Mouse (Mus musculus) forebrain, embryonic 16.5 days (tissue): ENCODE measurements at regions not wholly inside any gene's neighbourhood (a gene's known extent, or its start where the extent isn't known, plus 50 kb on each side); places are given as distances from the start of the nearest gene placed in this dataset.

Experiments used
- ATAC-seq: fragments of 200-750 bp; cut with Nextera tagmentation; 2 replicates; pipeline ENCODE4 v1.8.0; 2017; ENCODE audit warnings: mild to moderate bottlenecking, moderate library complexity
- H3K27ac ChIP-seq: fragments of 300-500 bp; sonication (generic); 2 replicates; pipeline ENCODE4 v1.5.1; 2014; ENCODE audit warnings: low read length, control low read depth
- H3K27me3 ChIP-seq: fragments of 300-500 bp; sonication (generic); replicated peaks from 2 replicates; pipeline ENCODE4 v1.6.1; 2014; ENCODE audit warnings: low read length; ENCODE audit not compliant: control insufficient read depth, insufficient read depth
- H3K36me3 ChIP-seq: fragments of 300-500 bp; sonication (generic); 2 replicates; pipeline ENCODE4 v1.6.1; 2014; ENCODE audit not compliant: control insufficient read depth, insufficient read depth
- H3K4me1 ChIP-seq: fragments of 300-500 bp; sonication (generic); replicated peaks from 2 replicates; pipeline ENCODE4 v1.6.1; 2014; ENCODE audit warnings: low read length; ENCODE audit not compliant: control insufficient read depth, insufficient read depth
- H3K4me2 ChIP-seq: fragments of 300-500 bp; sonication (generic); 2 replicates; pipeline ENCODE4 v1.6.1; 2014; ENCODE audit warnings: mild to moderate bottlenecking, low read length, control low read depth
- H3K4me3 ChIP-seq: fragments of 300-500 bp; sonication (generic); replicated peaks from 2 replicates; pipeline ENCODE4 v1.5.1; 2014; ENCODE audit warnings: mild to moderate bottlenecking, low read length, control low read depth
- H3K9ac ChIP-seq: fragments of 300-500 bp; sonication (generic); replicated peaks from 2 replicates; pipeline ENCODE4 v1.6.1; 2014; ENCODE audit warnings: low read depth, low read length, control low read depth
- H3K9me3 ChIP-seq: fragments of 300-500 bp; sonication (generic); 2 replicates; pipeline ENCODE4 v1.6.1; 2016; ENCODE audit warnings: low read length; ENCODE audit not compliant: control insufficient read depth
- WGBS: fragments of 180-500 bp; shearing (Covaris S2); extraction: QIAGEN DNeasy Blood & Tissue Kit; methylation state at CpG from one replicate; pipeline ENCODE4 v1.1.7; 2014; 5-methylcytosine and 5-hydroxymethylcytosine counted together

DNA sequence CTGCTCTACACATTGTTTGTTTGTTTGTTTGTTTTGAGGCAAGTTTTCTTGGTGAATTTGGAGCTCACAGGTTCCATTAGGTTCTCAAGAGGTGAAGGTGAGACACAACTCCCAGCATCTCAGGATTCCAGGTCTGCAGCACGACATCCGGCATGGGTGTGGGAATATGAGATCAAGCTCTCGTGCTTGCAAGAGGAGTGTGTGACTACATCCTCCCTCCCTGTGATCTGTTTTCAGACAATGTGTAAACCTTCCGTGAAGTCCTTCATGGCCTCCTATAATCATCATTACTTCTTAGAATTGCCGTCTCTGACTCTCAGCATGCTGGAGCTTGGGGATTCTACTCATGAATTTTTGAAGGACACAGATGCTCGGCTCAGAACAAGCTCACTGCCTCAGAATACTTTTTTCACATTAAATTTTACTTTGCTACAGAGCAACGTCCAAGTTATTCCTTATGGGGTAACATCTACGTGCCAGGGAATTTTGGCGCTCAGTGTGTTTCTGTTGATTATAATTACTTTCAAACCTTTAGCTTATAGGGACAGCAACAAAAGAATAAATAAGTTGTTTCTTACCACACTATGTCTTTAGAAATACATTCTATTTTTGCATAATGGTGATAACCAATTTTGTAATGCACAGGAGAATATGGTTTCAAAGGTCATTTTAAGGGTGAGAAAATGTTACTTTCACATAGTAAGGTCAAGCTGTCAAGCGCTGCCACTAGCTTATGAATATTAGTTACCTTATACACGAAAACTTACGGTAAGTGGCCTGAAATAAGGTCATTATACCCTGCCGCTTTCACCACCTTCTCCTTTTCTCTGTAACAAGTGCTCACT is 220.6 kb downstream of the Spry2 start:
- H3K9me3 ChIP-seq = no peaks in the 10 kb centered on the region
- H3K27ac ChIP-seq = no peak overlapping the region
- no peaks in the 10 kb centered on the region for H3K27me3 ChIP-seq
- no peaks in the 10 kb centered on the region for H3K36me3 ChIP-seq
- H3K4me1 ChIP-seq = peaks cover 12% of the 10 kb centered on the region
- no peak overlapping the region for H3K4me2 ChIP-seq
- WGBS = 13% methylated on average over 13 of the region's 13 CpGs
- ATAC-seq = peak; percentile 65
- H3K9ac ChIP-seq = no peak overlapping the region
- no peak overlapping the region for H3K4me3 ChIP-seq

DNA sequence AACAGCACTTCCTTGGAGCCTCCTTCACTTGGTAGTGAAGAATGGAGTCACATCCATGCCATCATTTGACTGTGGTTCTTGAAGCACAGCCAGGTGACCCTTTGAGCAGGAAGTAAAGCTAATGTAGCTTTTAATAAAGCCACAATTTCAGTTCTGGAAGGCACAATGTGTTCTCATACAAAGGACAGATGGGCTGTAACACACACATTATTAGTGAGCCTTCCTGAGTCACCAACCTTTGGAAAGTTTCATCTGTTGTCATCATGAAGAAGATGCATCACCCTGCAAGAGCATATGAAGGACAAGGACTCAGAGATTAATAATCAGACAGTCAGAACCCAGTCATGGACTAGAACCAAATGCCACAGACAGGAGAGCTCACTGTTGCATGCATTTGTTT is 221.6 kb downstream of the Spry2 start:
- H3K27me3 ChIP-seq = no peaks in the 10 kb centered on the region
- H3K27ac ChIP-seq = no peak overlapping the region
- H3K9ac ChIP-seq = no peak overlapping the region
- H3K4me3 ChIP-seq = no peak overlapping the region
- no peaks in the 10 kb centered on the region for H3K36me3 ChIP-seq
- no peak overlapping the region for H3K4me2 ChIP-seq
- no peaks in the 10 kb centered on the region for H3K9me3 ChIP-seq
- no peak for ATAC-seq
- peaks cover 12% of the 10 kb centered on the region for H3K4me1 ChIP-seq

DNA sequence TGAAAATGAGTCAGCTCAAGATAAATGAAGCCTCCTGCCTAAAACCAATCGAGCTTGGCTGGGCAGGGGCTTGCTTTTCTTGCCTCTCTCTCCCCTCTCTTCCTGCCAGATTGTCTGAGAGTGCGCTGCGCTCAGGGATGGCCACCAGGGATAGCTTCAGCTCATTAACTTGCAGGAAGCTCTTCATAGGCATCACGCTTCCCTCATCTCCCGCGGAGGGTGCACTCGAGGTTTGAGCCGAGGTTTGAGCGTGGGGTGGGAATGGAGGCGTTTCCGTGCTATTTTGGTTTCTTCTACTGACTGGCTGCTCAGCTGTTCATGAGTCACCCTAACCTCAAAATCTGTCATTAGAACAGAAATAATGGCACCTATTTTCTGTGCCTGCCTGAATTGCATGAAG is 227.7 kb downstream of the Spry2 start:
- WGBS = 38% methylated on average over 11 of the region's 11 CpGs
- Histone ChIP-seq H3K27me3 (no peaks in the 10 kb centered on the region), H3K4me1 (peaks cover 17% of the 10 kb centered on the region), H3K4me2 (no peak overlapping the region), H3K36me3 (no peaks in the 10 kb centered on the region), H3K4me3 (no peak overlapping the region), H3K27ac (no peak overlapping the region), H3K9me3 (no peaks in the 10 kb centered on the region), H3K9ac (no peak overlapping the region)
- ATAC-seq = peak; percentile 46; the same call in 1 of the 2 replicates

DNA sequence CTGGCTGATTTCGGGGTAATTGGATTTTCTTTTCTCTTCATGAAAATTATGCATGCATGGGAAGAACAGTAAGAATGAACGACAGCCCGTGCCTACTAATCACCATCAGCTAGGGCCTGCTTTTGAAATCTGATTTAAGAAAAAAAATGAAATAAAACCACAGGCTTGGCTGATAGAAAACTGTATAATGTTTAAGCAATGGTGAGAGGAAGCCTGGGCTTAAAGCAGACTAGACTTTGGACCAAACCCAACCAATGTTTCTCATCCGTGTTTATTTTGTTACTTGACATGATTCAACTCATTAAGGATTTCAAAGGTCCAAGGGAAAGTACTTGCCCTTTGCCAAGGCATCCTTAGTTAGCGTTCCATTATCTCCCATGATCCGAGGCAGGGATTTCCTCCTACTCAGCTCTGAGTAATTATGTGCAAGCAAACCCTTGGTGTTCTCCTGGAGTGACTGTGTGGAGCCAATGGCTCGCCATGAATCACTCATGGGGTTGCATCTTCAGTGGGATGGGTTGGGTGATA is 231.9 kb downstream of the Spry2 start:
- Histone ChIP-seq H3K4me1 (peaks cover 17% of the 10 kb centered on the region), H3K27ac (peak overlapping the region; percentile 66), H3K9ac (no peak overlapping the region), H3K9me3 (no peaks in the 10 kb centered on the region), H3K4me3 (no peak overlapping the region), H3K36me3 (no peaks in the 10 kb centered on the region), H3K27me3 (no peaks in the 10 kb centered on the region), H3K4me2 (peak overlapping the region; percentile 20)
- ATAC-seq = peak; percentile 81
- WGBS = 12% methylated on average over 7 of the region's 7 CpGs

DNA sequence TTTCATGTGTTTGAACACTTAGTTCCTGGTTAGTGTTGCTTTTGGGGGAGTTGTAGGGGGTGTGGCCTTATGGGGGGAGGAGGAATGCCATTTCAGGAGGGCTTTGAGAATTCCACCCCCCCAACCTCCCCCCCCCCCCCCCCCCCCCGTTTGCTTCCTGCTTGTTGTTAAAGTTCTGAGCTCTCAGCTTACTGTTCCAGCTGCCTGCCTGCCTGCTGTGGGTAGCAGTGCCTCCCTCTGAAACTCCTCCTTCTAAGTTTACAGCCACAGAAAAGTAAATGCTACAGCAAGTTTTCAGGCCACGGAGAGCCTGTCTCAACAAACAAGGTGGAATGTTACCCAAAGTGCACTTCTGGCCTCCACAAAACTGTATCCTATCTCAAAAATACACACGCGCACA is 233.1 kb downstream of the Spry2 start:
- H3K9ac ChIP-seq = no peak overlapping the region
- no peak overlapping the region for H3K4me3 ChIP-seq
- WGBS = 84% methylated on average over 3 of the region's 4 CpGs
- H3K9me3 ChIP-seq = no peaks in the 10 kb centered on the region
- no peaks in the 10 kb centered on the region for H3K27me3 ChIP-seq
- no peak for ATAC-seq
- H3K4me2 ChIP-seq = no peak overlapping the region
- no peaks in the 10 kb centered on the region for H3K36me3 ChIP-seq
- H3K4me1 ChIP-seq = peaks cover 13% of the 10 kb centered on the region
- H3K27ac ChIP-seq = no peak overlapping the region

DNA sequence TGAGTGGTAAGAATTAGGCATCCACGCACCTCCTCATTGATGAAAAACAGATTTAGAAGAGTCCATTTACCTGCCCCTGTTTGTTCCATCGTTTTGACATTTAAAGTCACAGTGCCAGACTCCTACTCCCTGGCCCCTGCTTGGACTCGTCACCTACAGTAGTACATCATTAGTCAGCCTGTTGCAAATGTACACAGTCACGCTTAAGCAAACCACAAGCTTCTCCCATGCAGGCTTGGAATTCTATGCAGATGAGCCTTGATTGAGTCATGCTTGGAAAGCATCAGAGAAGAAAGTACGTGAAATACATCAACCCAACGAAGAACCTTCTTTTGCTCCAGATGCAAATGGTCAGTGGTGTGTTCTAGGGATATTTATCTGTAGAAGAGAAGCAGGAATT is 233.8 kb downstream of the Spry2 start:
- Histone ChIP-seq H3K4me3 (no peak overlapping the region), H3K27ac (no peak overlapping the region), H3K36me3 (no peaks in the 10 kb centered on the region), H3K27me3 (no peaks in the 10 kb centered on the region), H3K9ac (no peak overlapping the region), H3K4me1 (peaks cover 13% of the 10 kb centered on the region), H3K9me3 (no peaks in the 10 kb centered on the region), H3K4me2 (no peak overlapping the region)
- ATAC-seq = no peak
- 91% methylated on average over 6 of the region's 6 CpGs for WGBS

DNA sequence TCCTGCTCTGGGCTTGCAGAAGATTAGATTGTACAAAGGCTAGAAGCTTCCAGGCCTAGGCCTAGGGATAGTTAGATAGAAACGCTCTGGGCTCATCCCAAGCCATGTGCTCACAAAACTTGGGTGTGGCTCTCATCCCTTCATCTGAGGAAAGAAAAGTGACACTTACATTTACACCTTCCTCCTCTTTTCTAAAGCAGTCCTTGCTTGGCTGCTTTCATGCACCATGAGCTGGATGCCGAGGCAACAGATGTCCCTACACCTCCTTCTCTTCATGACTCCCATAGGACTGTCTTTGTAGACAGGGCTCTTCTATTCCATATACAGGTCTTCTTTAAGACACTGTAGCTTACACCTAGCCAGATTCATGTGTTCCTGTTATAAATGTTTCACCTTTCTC is 238.3 kb downstream of the Spry2 start:
- Histone ChIP-seq H3K4me3 (no peak overlapping the region), H3K36me3 (no peaks in the 10 kb centered on the region), H3K4me2 (no peak overlapping the region), H3K4me1 (no peaks in the 10 kb centered on the region), H3K9me3 (no peaks in the 10 kb centered on the region), H3K9ac (no peak overlapping the region), H3K27me3 (no peaks in the 10 kb centered on the region), H3K27ac (no peak overlapping the region)
- 94% methylated on average over 2 of the region's 2 CpGs for WGBS
- no peak for ATAC-seq

DNA sequence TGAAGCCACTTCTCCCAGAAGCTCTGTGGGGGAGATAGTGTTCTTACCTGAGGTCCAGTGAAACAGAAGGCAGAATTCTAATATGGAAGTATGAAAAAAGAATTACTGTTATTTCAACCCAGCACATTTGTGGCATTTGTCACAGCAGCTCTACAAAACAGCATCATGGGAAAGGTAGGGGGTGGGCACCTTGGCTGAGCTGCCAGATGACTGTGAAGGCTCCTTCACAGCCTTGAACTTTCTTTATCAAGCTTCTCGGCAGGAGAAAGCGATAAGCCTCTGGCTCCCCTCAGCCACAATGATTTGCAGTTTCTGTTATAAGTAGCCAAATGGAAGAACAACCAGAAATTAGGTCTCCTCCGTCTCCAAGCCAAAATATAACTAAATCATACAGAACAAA is 249.5 kb downstream of the Spry2 start:
- 90% methylated on average over 3 of the region's 3 CpGs for WGBS
- no peaks in the 10 kb centered on the region for H3K27me3 ChIP-seq
- H3K4me3 ChIP-seq = no peak overlapping the region
- H3K9me3 ChIP-seq = no peaks in the 10 kb centered on the region
- H3K36me3 ChIP-seq = no peaks in the 10 kb centered on the region
- no peak overlapping the region for H3K9ac ChIP-seq
- H3K4me1 ChIP-seq = peaks cover 2% of the 10 kb centered on the region; the same call in 1 of the 2 replicates
- H3K27ac ChIP-seq = no peak overlapping the region
- no peak for ATAC-seq
- H3K4me2 ChIP-seq = no peak overlapping the region

DNA sequence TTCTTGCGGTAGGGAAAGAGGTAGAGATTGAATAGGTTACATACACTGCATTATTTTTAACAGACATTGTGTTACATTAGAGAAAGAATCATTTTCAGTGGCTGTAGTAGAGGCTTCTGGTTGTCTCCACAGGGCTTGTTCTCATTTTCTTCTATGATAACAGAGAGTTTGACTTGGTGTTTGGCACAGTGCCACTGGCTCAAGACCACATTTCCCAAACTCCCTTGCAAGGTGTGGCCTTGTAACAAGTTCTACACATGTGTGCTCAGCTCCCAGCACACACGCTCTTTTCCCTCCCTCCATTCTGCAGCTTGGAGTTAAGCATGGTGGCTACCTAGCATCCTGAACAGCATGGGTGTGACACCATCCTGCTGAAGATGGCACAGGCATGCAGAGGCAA is 252.2 kb downstream of the Spry2 start:
- H3K36me3 ChIP-seq = no peaks in the 10 kb centered on the region
- WGBS = 78% methylated on average over 2 of the region's 2 CpGs
- no peak overlapping the region for H3K27ac ChIP-seq
- H3K27me3 ChIP-seq = no peaks in the 10 kb centered on the region
- H3K9ac ChIP-seq = no peak overlapping the region
- no peak overlapping the region for H3K4me2 ChIP-seq
- no peaks in the 10 kb centered on the region for H3K9me3 ChIP-seq
- peaks cover 2% of the 10 kb centered on the region; the same call in 1 of the 2 replicates for H3K4me1 ChIP-seq
- ATAC-seq = no peak
- no peak overlapping the region for H3K4me3 ChIP-seq
